Mouse (Mus musculus) urinary bladder, postnatal 14 days (tissue): ENCODE measurements around the gene Hpcal4.

ENCODE experiments used
- DNase-seq: peaks from one replicate; pipeline ENCODE4 v3.0.0; 2021; ENCODE audit warnings: low spot score

Gene Hpcal4

GRCm38 (mm10) chr4:123201186-123202093 lies 18.4 kb downstream of the Hpcal4 start, which contains the start of gene Nt5c1a:
Gene Nt5c1a (plus strand): TSS chr4:123201504.
- peak; percentile 46 for DNase-seq

- DNase-seq: no peak
Measured at GRCm38 (mm10) chr4:123202094-123202420, 19.0 kb downstream of the Hpcal4 start.

GRCm38 (mm10) chr4:123207337-123207736 lies 24.3 kb downstream of the Hpcal4 start:
- no peak for DNase-seq

GRCm38 (mm10) chr4:123210996-123211395 lies 28.0 kb downstream of the Hpcal4 start:
- DNase-seq: no peak

GRCm38 (mm10) chr4:123211453-123211852 lies 28.4 kb downstream of the Hpcal4 start:
- no peak for DNase-seq

- no peak for DNase-seq
Measured at GRCm38 (mm10) chr4:123212330-123212729, 29.3 kb downstream of the Hpcal4 start.

GRCm38 (mm10) chr4:123213975-123214374 lies 30.9 kb downstream of the Hpcal4 start:
- peak; percentile 34 for DNase-seq

- DNase-seq: no peak
Measured at GRCm38 (mm10) chr4:123215367-123215766, 32.3 kb downstream of the Hpcal4 start.

- peak; percentile 26 for DNase-seq
Measured at GRCm38 (mm10) chr4:123216782-123217181, 33.8 kb downstream of the Hpcal4 start.

GRCm38 (mm10) chr4:123219720-123220357 lies 36.8 kb downstream of the Hpcal4 start:
- peak; percentile 71 for DNase-seq

GRCm38 (mm10) chr4:123220637-123221036 lies 37.6 kb downstream of the Hpcal4 start:
- DNase-seq: no peak

- no peak for DNase-seq
Measured at GRCm38 (mm10) chr4:123223309-123223708, 40.3 kb downstream of the Hpcal4 start.

GRCm38 (mm10) chr4:123225718-123226403 lies 42.8 kb downstream of the Hpcal4 start:
- no peak for DNase-seq

GRCm38 (mm10) chr4:123227707-123228106 lies 44.7 kb downstream of the Hpcal4 start:
- DNase-seq: peak; percentile 38

GRCm38 (mm10) chr4:123228270-123228669 lies 45.2 kb downstream of the Hpcal4 start:
- no peak for DNase-seq

GRCm38 (mm10) chr4:123229166-123229565 lies 46.1 kb downstream of the Hpcal4 start:
- peak; percentile 18 for DNase-seq

- DNase-seq: no peak
Measured at GRCm38 (mm10) chr4:123232841-123233240, 49.8 kb downstream of the Hpcal4 start.

- DNase-seq: peak; percentile 56
Measured at GRCm38 (mm10) chr4:123233492-123234084, 50.6 kb downstream of the Hpcal4 start, which contains the start of gene Heyl. Gene Heyl (plus strand): TSS chr4:123233556.

GRCm38 (mm10) chr4:123235835-123236430 lies 52.9 kb downstream of the Hpcal4 start:
- DNase-seq: no peak

- no peak for DNase-seq
Measured at GRCm38 (mm10) chr4:123236431-123237031, 53.5 kb downstream of the Hpcal4 start.
